Mouse (Mus musculus) megakaryocyte, embryonic 14.5 days (primary cell): ENCODE results near the gene Dnaaf3. TPM values are rescaled to one million over a fixed set of nuclear protein-coding genes. Genes with fewer than 3 reads are reported as not detected.
A peak's percentile ranks its signal among the peaks of the same experiment; 100 is the strongest.
"Not testable (repeated sequence)": the region's sequence is repeated elsewhere in the genome, so short reads cannot be mapped to it uniquely, and the experiment has no call there.

ENCODE experiments used
- H3K27me3 ChIP-seq: replicated peaks from 2 replicates; pipeline ENCODE3; 2012; ENCODE audit warnings: inconsistent platforms
- H3K36me3 ChIP-seq: replicated peaks from 2 replicates; pipeline ENCODE3; 2012; ENCODE audit warnings: low read length, inconsistent platforms, mixed read lengths
- H3K4me1 ChIP-seq: 2 replicates; pipeline ENCODE4 v1.6.1; 2012; ENCODE audit warnings: inconsistent platforms
- H3K4me3 ChIP-seq: replicated peaks from 2 replicates; pipeline ENCODE3; 2012; ENCODE audit warnings: moderate library complexity, mild to moderate bottlenecking, inconsistent platforms
- H3K9me3 ChIP-seq: 2 replicates; pipeline ENCODE4 v1.6.1; 2012; ENCODE audit warnings: inconsistent platforms
- FLI1 ChIP-seq: IDR thresholded peaks from 2 replicates; pipeline ENCODE4 v1.6.1; 2012; ENCODE audit warnings: low read length, inconsistent platforms, mixed read lengths
- GATA1 ChIP-seq: IDR thresholded peaks from 3 replicates; pipeline ENCODE4 v1.6.1; 2012; ENCODE audit warnings: mixed read lengths, low read length, inconsistent platforms, borderline replicate concordance
- polyA plus RNA-seq: library from polyadenylated mRNA; stranded (reverse); fragments of >175 nt; gene quantifications from 2 replicates; pipeline ENCODE4 v1.2.3, GENCODE M21; 2012; ENCODE audit warnings: low replicate concordance; ENCODE audit not compliant: insufficient read depth

Dnaaf3 gene
- polyA plus RNA-seq, 1 experiment: 5.0 TPM

DNA sequence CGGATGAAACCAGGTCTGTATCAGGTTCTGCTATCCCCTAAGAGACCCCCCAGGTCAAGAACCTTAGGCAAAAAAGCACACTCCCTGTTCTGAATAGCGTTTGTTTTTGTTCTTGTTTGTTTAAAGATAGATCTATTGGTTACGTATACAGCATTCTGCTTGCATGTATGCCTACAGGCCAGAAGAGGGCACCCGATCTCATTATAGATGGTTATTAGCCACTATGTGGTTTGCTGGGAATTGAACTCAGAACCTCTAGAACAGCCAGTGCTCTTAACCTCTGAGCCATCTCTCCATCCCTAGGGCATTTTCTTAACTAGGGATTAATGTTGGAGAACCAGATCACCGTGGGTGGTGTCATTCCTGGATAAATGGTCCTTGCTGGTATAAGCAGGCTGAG, 9.1 kb upstream of the Dnaaf3 start:
- Histone ChIP-seq H3K4me3 (no peak overlapping the region), H3K36me3 (no peaks in the 10 kb centered on the region), H3K4me1 (peaks cover 3% of the 10 kb centered on the region), H3K9me3 (no peaks in the 10 kb centered on the region), H3K27me3 (peaks cover 49% of the 10 kb centered on the region)
- TF ChIP-seq FLI1 (no peak), GATA1 (no peak)

DNA sequence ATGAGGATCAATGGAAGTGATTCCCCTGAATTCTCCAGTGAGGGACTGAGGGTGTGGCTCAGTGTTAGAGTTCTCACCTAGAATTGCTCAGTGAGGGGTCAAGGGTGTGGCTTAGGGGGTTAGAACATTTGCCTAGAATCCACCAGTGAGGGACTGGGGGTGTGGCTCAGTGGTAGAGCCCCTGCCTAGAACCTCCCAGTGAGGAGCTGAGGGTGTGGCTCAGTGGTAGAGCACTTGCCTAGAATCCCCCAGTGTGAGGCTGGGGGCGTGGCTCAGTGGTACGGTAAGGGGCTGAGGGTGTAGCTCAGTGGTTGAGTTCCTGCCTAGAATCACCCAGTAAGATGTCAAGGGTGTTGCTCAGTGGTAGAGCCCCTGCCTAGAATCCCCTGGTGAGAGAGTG, 6.8 kb upstream of the Dnaaf3 start:
- no peak overlapping the region for H3K4me3 ChIP-seq
- H3K36me3 ChIP-seq: no peaks in the 10 kb centered on the region
- peaks cover 50% of the 10 kb centered on the region for H3K27me3 ChIP-seq
- H3K4me1 ChIP-seq: peaks cover 3% of the 10 kb centered on the region; the same call in 1 of the 2 replicates
- TF ChIP-seq GATA1: no peak
- no peak for TF ChIP-seq FLI1
- H3K9me3 ChIP-seq: no peaks in the 10 kb centered on the region

DNA sequence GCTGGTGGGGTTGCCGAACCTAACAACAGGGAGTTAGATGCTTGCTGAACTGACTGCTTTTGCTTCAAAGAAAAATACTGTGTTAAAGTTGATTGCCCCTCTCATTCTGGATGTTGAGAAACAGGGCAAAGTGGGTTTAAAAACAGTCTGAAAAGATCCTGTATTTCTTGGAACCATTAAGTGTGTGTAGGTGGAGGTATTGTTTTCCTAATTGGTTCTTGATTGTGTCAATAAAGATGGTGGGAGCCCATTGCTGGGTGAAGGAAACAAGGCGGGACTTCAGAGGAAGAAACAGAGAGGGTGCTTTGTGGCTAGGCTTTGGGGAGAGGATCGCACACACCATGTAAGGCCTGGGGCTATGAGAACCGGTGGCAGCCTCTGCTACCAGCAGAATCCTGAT, 4.9 kb upstream of the Dnaaf3 start:
- TF ChIP-seq FLI1 (no peak), GATA1 (no peak)
- H3K36me3 ChIP-seq: no peaks in the 10 kb centered on the region

DNA sequence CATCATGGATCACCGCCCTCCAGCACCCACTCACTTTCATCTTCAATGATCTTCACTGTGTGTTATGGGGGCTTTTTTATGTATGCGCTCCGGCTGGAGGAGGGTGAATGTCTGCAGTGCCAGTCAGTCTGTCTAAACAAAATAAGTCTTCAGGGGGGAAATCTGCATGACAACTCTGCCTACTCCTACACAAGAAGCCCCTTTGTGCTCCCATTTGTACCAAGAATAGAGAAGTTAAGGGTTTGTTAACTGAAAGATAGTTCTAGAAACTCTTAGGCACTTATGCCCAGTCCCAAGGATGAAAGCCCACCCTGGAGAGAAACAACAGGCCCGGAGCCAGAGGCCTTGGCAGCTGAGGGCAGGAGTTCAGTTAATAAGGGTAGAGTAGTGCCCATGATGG, 4.1 kb upstream of the Dnaaf3 start:
- TF ChIP-seq FLI1 (no peak), GATA1 (no peak)
- Histone ChIP-seq H3K36me3 (no peaks in the 10 kb centered on the region), H3K4me3 (no peak overlapping the region), H3K27me3 (peaks cover 56% of the 10 kb centered on the region), H3K9me3 (no peaks in the 10 kb centered on the region), H3K4me1 (peaks cover 12% of the 10 kb centered on the region)

More for the DNA sequence above, 4.9 kb upstream of the Dnaaf3 start:
- H3K4me1 ChIP-seq: peaks cover 6% of the 10 kb centered on the region
- H3K9me3 ChIP-seq: no peaks in the 10 kb centered on the region
- H3K27me3 ChIP-seq: peaks cover 49% of the 10 kb centered on the region
- H3K4me3 ChIP-seq: no peak overlapping the region

DNA sequence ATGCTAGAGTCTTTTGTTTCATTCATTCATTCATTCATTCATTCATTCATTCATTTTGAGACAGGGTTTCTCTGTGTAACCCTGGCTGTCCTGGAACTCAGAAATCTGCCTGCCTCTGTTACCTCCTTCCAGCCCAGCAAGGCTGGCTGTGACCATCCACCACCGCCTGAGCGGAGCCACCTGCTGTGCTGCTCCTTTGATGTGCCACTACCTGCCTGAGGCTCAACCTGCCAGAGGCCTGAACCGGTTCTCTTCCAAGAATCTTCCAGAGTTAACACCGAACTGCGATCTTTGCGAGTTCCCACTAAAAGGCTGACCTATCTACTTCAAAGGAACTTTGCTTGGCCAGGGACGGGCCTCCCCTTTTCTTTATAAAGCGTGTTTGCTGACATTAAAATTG, 2.1 kb downstream of the Dnaaf3 start:
- H3K9me3 ChIP-seq, H3K36me3 ChIP-seq, H3K4me3 ChIP-seq: not testable (repeated sequence)
- peaks cover 35% of the 10 kb centered on the region for H3K4me1 ChIP-seq
- peaks cover 35% of the 10 kb centered on the region for H3K27me3 ChIP-seq

DNA sequence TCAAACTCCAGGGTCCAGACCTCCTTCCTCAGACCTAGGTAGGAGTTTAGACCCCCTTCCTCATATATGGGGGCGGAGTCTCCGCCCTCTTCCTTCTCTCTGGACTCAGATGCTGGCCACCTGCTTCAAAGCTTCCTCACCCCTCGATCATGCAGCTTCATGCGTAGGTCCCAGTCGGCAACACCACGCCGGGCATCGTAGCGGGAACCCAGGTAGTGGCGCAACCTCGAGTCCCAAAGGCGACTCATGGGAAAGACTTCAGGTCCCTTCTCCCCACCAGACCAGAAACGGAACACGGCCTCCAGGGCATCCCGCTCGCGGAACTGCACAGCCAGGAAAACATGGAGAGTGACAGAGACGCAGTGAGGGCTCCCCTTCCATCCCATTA, 5.0 kb downstream of the Dnaaf3 start:
- TF ChIP-seq FLI1 (no peak), GATA1 (no peak)
- peaks cover 20% of the 10 kb centered on the region for H3K27me3 ChIP-seq

DNA sequence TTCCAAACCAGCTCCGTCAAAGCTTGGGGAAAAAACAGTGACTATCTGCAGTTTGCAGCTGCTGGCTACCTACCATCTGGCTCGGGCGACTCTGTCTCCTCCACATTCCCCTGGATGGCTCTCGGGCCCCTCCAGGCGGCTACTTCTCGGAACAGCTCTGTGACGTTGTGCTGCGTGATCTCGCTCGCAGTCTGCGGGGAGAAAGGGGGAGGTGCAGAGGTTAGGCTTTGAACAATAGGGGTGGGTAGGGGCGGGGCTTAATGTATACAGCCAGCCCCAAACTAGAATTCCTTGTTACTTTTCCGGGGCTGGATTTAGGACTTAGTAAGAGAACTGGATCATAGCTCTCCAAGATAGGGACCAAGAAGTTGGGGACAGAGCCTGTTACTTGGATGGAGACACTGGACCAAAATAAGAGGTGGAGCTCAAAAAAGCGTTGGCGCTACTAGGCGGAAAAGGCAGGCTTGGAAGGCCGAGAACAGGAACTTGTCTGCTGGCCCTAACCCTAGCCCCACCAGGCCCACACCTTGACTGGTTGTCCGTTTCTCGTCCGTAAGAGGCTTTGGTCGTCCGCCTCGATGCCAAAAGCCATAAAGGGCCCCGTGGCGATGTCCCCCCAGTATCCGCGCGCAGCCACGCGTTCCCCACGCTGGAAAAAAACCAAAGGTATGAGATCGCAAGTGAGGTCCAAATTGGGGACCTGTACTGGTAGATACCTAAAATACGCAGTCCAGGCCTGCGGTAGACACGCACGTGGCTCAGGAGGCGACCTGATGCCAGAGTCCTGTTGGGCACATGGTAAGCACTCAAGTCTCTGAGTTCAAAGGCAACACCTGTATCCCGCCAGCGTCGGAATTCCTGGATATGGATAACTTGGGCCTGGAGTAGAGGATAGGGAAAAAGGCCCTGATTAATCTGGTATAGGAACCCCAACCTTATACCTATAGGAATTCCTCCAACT, 5.6 kb downstream of the Dnaaf3 start:
- H3K36me3 ChIP-seq: no peaks in the 10 kb centered on the region
- peak overlapping the region; percentile 88 for H3K4me3 ChIP-seq
- TF ChIP-seq FLI1 (no peak), GATA1 (no peak)
- H3K9me3 ChIP-seq: no peaks in the 10 kb centered on the region
- peaks cover 49% of the 10 kb centered on the region for H3K4me1 ChIP-seq
- peaks cover 17% of the 10 kb centered on the region for H3K27me3 ChIP-seq

More for the DNA sequence above, 5.0 kb downstream of the Dnaaf3 start:
- peak overlapping the region; percentile 88 for H3K4me3 ChIP-seq
- H3K4me1 ChIP-seq: peaks cover 49% of the 10 kb centered on the region
- H3K9me3 ChIP-seq: no peaks in the 10 kb centered on the region
- H3K36me3 ChIP-seq: no peaks in the 10 kb centered on the region

DNA sequence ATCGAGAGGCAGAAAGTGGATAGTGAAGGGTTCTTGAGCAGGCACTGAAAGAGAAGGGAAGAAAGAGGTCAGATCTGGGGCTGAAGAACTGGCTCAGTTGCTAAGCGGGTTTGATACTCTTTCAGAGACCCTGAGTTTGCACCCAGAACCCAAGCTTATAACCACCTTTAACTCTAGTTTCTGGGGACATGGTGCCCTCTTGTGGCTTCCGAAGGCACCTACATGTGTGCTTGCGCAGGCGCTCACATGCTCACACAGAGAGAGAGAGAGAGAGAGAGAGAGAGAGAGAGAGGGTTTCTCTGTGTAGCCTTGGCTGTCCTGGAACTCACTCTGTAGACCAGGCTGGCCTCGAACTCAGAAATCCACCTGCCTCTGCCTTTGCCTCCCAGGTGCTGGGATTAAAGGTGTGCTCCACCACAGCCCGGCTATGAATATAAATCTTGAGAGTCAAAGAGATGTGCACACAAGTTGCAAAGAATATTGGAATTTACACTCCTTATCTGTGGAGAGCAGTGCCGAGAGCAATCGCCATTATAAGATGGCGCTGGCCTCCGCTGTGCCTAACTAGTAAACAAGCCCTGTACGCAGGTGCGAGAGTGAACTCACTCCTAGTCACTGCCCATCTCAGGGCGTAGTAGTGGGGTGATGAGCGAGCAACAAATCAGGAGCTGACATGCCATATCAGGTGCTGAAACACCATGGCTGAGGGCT, 7.9 kb downstream of the Dnaaf3 start, which contains the start of gene Tnni3:
Gene Tnni3 (minus strand): TSS at position 18 of the 711 bp plus-strand sequence.
- H3K4me3 ChIP-seq, H3K9me3 ChIP-seq, H3K36me3 ChIP-seq: not testable (repeated sequence)
- Histone ChIP-seq H3K4me1 (peaks cover 64% of the 10 kb centered on the region), H3K27me3 (peaks cover 16% of the 10 kb centered on the region)

DNA sequence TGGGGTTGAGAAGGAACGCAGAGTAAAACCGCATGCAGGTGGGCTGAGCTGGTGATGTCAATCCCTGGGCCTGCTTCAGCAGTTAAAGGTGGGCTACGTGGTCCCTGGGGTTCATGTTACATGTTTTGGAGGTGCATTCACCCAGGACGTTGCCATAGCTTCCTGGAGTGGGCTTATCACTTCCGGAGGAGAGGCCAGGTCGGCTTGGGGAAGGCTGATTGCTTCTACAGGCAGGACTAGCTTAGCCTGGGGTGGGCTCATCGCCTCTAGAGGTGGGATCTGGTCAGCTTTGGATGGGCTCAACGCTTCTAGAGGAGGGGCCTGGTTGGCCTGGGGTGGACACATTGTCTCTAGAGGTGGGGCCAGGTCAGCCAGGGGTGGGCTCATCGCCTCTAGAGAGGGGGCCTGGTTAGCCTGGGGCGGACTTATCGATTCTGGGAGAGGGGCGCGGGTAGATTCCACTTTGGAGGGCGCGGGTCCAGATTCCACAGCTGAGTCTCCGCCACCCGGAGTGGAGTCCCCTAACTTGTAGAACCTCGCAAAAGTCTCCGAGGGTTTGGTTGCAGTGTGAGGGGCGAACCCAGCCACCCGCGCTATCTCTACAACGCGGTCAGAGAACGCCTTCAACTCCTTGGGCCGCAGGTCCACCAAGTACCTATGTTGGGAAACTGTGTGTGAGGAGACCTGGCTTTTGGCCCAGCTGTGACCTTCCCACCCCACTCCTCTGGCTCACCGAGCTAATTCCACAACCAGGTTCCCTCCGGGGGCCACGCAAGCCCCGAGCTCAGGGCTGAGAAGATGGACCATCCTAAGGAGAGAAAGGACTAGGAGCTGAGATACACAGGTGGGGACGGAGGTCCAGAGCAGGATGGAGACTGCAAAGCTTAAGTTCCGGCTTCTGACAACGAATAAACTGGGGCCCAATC, 8.8 kb downstream of the Dnaaf3 start:
- no peaks in the 10 kb centered on the region for H3K36me3 ChIP-seq
- TF ChIP-seq GATA1 (no peak), FLI1 (no peak)
- peaks cover 16% of the 10 kb centered on the region for H3K27me3 ChIP-seq
- H3K9me3 ChIP-seq: no peaks in the 10 kb centered on the region
- H3K4me3 ChIP-seq: no peak overlapping the region
- H3K4me1 ChIP-seq: peaks cover 70% of the 10 kb centered on the region
